Mouse (Mus musculus): ENCODE measurements around the gene Rps8. TPM values are rescaled to one million over a fixed set of nuclear protein-coding genes. Genes with fewer than 3 reads are reported as not detected.

Rps8 gene
- polyA plus RNA-seq, 1 experiment from 2014 or later = 900 TPM

- Histone ChIP-seq H3K36me3 (ENCODE audit: control insufficient read depth, insufficient read depth, low read length) (peaks cover 6% of the 10 kb centered on the region; the same call in 1 of the 2 replicates), H3K4me1 (ENCODE audit: control insufficient read depth in 2 of 2, insufficient read depth in 2 of 2, low read length in 2 of 2) (peaks cover 19 to 21% of the 10 kb centered on the region in 2 experiments), H3K4me2 (ENCODE audit: low read length) (no peak overlapping the region), H3K27ac (replicated peaks in 1 of 2; ENCODE audit: control insufficient read depth in 1 of 2, insufficient read depth in 1 of 2, low read depth in 2 of 2, low read length in 2 of 2) (no peak overlapping the region), H3K9me3 (ENCODE audit: control insufficient read depth, low read length) (no peaks in the 10 kb centered on the region), H3K9ac (ENCODE audit: low read length) (no peak overlapping the region), H3K27me3 (ENCODE audit: control insufficient read depth, insufficient read depth, low read length) (no peaks in the 10 kb centered on the region), H3K4me3 (ENCODE audit: control insufficient read depth in 1 of 2, insufficient read depth in 1 of 2, low read depth in 1 of 2, low read length in 2 of 2) (no peak overlapping the region)
- 71% methylated on average over 7 of the region's 9 CpGs for WGBS
- ATAC-seq (ENCODE audit: insufficient number of reproducible peaks, insufficient read depth, low FRiP score, low read depth) = no peak
These were observed 32.4 kb downstream of the Rps8 start for GRCm38 (mm10) chr4:117123546-117124217.

GRCm38 (mm10) chr4:117122209-117122608, 33.8 kb downstream of the Rps8 start:
- WGBS = 71% methylated on average over 4 of the region's 4 CpGs
- H3K9ac ChIP-seq (ENCODE audit: low read length) = no peak overlapping the region
- no peak for ATAC-seq (ENCODE audit: insufficient number of reproducible peaks, insufficient read depth, low FRiP score, low read depth)
- H3K27ac ChIP-seq (replicated peaks in 1 of 2; ENCODE audit: control insufficient read depth in 1 of 2, insufficient read depth in 1 of 2, low read depth in 2 of 2, low read length in 2 of 2) = no peak overlapping the region
- no peak overlapping the region for H3K4me2 ChIP-seq (ENCODE audit: low read length)
- H3K27me3 ChIP-seq (ENCODE audit: control insufficient read depth, insufficient read depth, low read length) = no peaks in the 10 kb centered on the region
- H3K36me3 ChIP-seq (ENCODE audit: control insufficient read depth, insufficient read depth, low read length) = no peaks in the 10 kb centered on the region
- H3K4me1 ChIP-seq (ENCODE audit: control insufficient read depth in 2 of 2, insufficient read depth in 2 of 2, low read length in 2 of 2) = peaks cover 19 to 21% of the 10 kb centered on the region in 2 experiments
- H3K4me3 ChIP-seq (ENCODE audit: control insufficient read depth in 1 of 2, insufficient read depth in 1 of 2, low read depth in 1 of 2, low read length in 2 of 2) = no peak overlapping the region
- H3K9me3 ChIP-seq (ENCODE audit: control insufficient read depth, low read length) = no peaks in the 10 kb centered on the region

GRCm38 (mm10) chr4:117120445-117121414, 35.3 kb downstream of the Rps8 start:
- peak overlapping the region; percentile 74 for H3K9ac ChIP-seq (ENCODE audit: low read length)
- peak overlapping the region; percentile 98 for H3K4me2 ChIP-seq (ENCODE audit: low read length)
- H3K36me3 ChIP-seq (ENCODE audit: control insufficient read depth, insufficient read depth, low read length) = no peaks in the 10 kb centered on the region
- H3K27ac ChIP-seq (replicated peaks in 1 of 2; ENCODE audit: control insufficient read depth in 1 of 2, insufficient read depth in 1 of 2, low read depth in 2 of 2, low read length in 2 of 2) = peak overlapping the region; percentile 77 to 90
- H3K27me3 ChIP-seq (ENCODE audit: control insufficient read depth, insufficient read depth, low read length) = no peaks in the 10 kb centered on the region
- peaks cover 15 to 19% of the 10 kb centered on the region in 2 experiments for H3K4me1 ChIP-seq (ENCODE audit: control insufficient read depth in 2 of 2, insufficient read depth in 2 of 2, low read length in 2 of 2)
- WGBS = under 1% methylated on average over 69 of the region's 69 CpGs
- H3K9me3 ChIP-seq (ENCODE audit: control insufficient read depth, low read length) = no peaks in the 10 kb centered on the region
- ATAC-seq (ENCODE audit: insufficient number of reproducible peaks, insufficient read depth, low FRiP score, low read depth) = peak; percentile 89
- peak overlapping the region; percentile 62 to 76 for H3K4me3 ChIP-seq (ENCODE audit: control insufficient read depth in 1 of 2, insufficient read depth in 1 of 2, low read depth in 1 of 2, low read length in 2 of 2)

- Histone ChIP-seq H3K9me3 (ENCODE audit: control insufficient read depth, low read length) (no peaks in the 10 kb centered on the region), H3K36me3 (ENCODE audit: control insufficient read depth, insufficient read depth, low read length) (no peaks in the 10 kb centered on the region), H3K4me1 (ENCODE audit: control insufficient read depth in 2 of 2, insufficient read depth in 2 of 2, low read length in 2 of 2) (peaks cover 8 to 13% of the 10 kb centered on the region in 2 experiments), H3K4me2 (ENCODE audit: low read length) (peak overlapping the region; percentile 98), H3K4me3 (ENCODE audit: control insufficient read depth in 1 of 2, insufficient read depth in 1 of 2, low read depth in 1 of 2, low read length in 2 of 2) (peak overlapping the region; percentile 62 to 76), H3K9ac (ENCODE audit: low read length) (peak overlapping the region; percentile 74), H3K27ac (replicated peaks in 1 of 2; ENCODE audit: control insufficient read depth in 1 of 2, insufficient read depth in 1 of 2, low read depth in 2 of 2, low read length in 2 of 2) (peak overlapping the region; percentile 77 to 90), H3K27me3 (ENCODE audit: control insufficient read depth, insufficient read depth, low read length) (no peaks in the 10 kb centered on the region)
- 5% methylated on average over 10 of the region's 10 CpGs for WGBS
- no peak for ATAC-seq (ENCODE audit: insufficient number of reproducible peaks, insufficient read depth, low FRiP score, low read depth)
These were observed 36.0 kb downstream of the Rps8 start for GRCm38 (mm10) chr4:117120052-117120444.

- WGBS = 74% methylated on average over 5 of the region's 5 CpGs
- ATAC-seq (ENCODE audit: insufficient number of reproducible peaks, insufficient read depth, low FRiP score, low read depth) = no peak
- Histone ChIP-seq H3K9me3 (ENCODE audit: control insufficient read depth, low read length) (no peaks in the 10 kb centered on the region), H3K4me3 (ENCODE audit: control insufficient read depth in 1 of 2, insufficient read depth in 1 of 2, low read depth in 1 of 2, low read length in 2 of 2) (peak overlapping the region; percentile 62 to 76; a peak in 3 of 4 replicates), H3K9ac (ENCODE audit: low read length) (peak overlapping the region; percentile 74), H3K27ac (replicated peaks in 1 of 2; ENCODE audit: control insufficient read depth in 1 of 2, insufficient read depth in 1 of 2, low read depth in 2 of 2, low read length in 2 of 2) (peak overlapping the region; percentile 77 to 90; a peak in 3 of 4 replicates), H3K4me2 (ENCODE audit: low read length) (peak overlapping the region; percentile 98), H3K36me3 (ENCODE audit: control insufficient read depth, insufficient read depth, low read length) (no peaks in the 10 kb centered on the region), H3K4me1 (ENCODE audit: control insufficient read depth in 2 of 2, insufficient read depth in 2 of 2, low read length in 2 of 2) (peaks cover 4 to 9% of the 10 kb centered on the region in 2 experiments; a peak in 3 of 4 replicates), H3K27me3 (ENCODE audit: control insufficient read depth, insufficient read depth, low read length) (no peaks in the 10 kb centered on the region)
These were observed 36.4 kb downstream of the Rps8 start for GRCm38 (mm10) chr4:117119636-117120035.

- 89% methylated on average over 7 of the region's 7 CpGs for WGBS
- H3K27ac ChIP-seq (replicated peaks in 1 of 2; ENCODE audit: control insufficient read depth in 1 of 2, insufficient read depth in 1 of 2, low read depth in 2 of 2, low read length in 2 of 2) = no peak overlapping the region
- H3K4me3 ChIP-seq (ENCODE audit: control insufficient read depth in 1 of 2, insufficient read depth in 1 of 2, low read depth in 1 of 2, low read length in 2 of 2) = no peak overlapping the region
- peaks cover 2 to 5% of the 10 kb centered on the region in 2 experiments; a peak in 2 of 4 replicates for H3K4me1 ChIP-seq (ENCODE audit: control insufficient read depth in 2 of 2, insufficient read depth in 2 of 2, low read length in 2 of 2)
- no peaks in the 10 kb centered on the region for H3K36me3 ChIP-seq (ENCODE audit: control insufficient read depth, insufficient read depth, low read length)
- H3K27me3 ChIP-seq (ENCODE audit: control insufficient read depth, insufficient read depth, low read length) = no peaks in the 10 kb centered on the region
- no peak overlapping the region for H3K4me2 ChIP-seq (ENCODE audit: low read length)
- H3K9ac ChIP-seq (ENCODE audit: low read length) = no peak overlapping the region
- no peak for ATAC-seq (ENCODE audit: insufficient number of reproducible peaks, insufficient read depth, low FRiP score, low read depth)
- no peaks in the 10 kb centered on the region for H3K9me3 ChIP-seq (ENCODE audit: control insufficient read depth, low read length)
These were observed 38.1 kb downstream of the Rps8 start for GRCm38 (mm10) chr4:117117931-117118330.

- no peak overlapping the region for H3K9ac ChIP-seq (ENCODE audit: low read length)
- no peaks in the 10 kb centered on the region for H3K9me3 ChIP-seq (ENCODE audit: control insufficient read depth, low read length)
- H3K27me3 ChIP-seq (ENCODE audit: control insufficient read depth, insufficient read depth, low read length) = no peaks in the 10 kb centered on the region
- 72% methylated on average over 5 of the region's 5 CpGs for WGBS
- H3K4me3 ChIP-seq (ENCODE audit: control insufficient read depth in 1 of 2, insufficient read depth in 1 of 2, low read depth in 1 of 2, low read length in 2 of 2) = no peak overlapping the region
- H3K4me2 ChIP-seq (ENCODE audit: low read length) = no peak overlapping the region
- H3K4me1 ChIP-seq (ENCODE audit: control insufficient read depth in 2 of 2, insufficient read depth in 2 of 2, low read length in 2 of 2) = peaks cover 2 to 5% of the 10 kb centered on the region in 2 experiments; a peak in 2 of 4 replicates
- no peak for ATAC-seq (ENCODE audit: insufficient number of reproducible peaks, insufficient read depth, low FRiP score, low read depth)
- no peak overlapping the region for H3K27ac ChIP-seq (replicated peaks in 1 of 2; ENCODE audit: control insufficient read depth in 1 of 2, insufficient read depth in 1 of 2, low read depth in 2 of 2, low read length in 2 of 2)
- H3K36me3 ChIP-seq (ENCODE audit: control insufficient read depth, insufficient read depth, low read length) = 0 out of 2 replicates have a peak, but pooled peaks cover 4% of the 10 kb centered on the region
These were observed 40.5 kb downstream of the Rps8 start for GRCm38 (mm10) chr4:117115592-117115991.

All from heart, embryonic 14.5 days (tissue).